Mouse (Mus musculus) kidney, adult 2 months (tissue): ENCODE data around the gene Tet1. TPM values are rescaled to one million over a fixed set of nuclear protein-coding genes. Genes with fewer than 3 reads are reported as not detected.
A peak's percentile ranks its signal among the peaks of the same experiment; 100 is the strongest.

Source experiments
- DNase-seq: peaks from one replicate; pipeline ENCODE4 v3.0.0; 2021
- H3K27ac ChIP-seq: fragments of 200-500 bp; 2 replicates; pipeline ENCODE4 v1.5.1; 2012; ENCODE audit warnings: low read depth, low read length, control low read depth, inconsistent platforms; ENCODE audit not compliant: insufficient read depth
- H3K27me3 ChIP-seq: fragments of 200-500 bp; replicated peaks from 2 replicates; pipeline ENCODE4 v1.6.1; 2012; ENCODE audit warnings: mild to moderate bottlenecking, moderate library complexity, low read length, inconsistent platforms; ENCODE audit not compliant: control insufficient read depth, insufficient read depth
- H3K36me3 ChIP-seq: fragments of 200-500 bp; 2 replicates; pipeline ENCODE4 v1.6.1; 2012; ENCODE audit warnings: mild to moderate bottlenecking, moderate library complexity, low read length, inconsistent platforms; ENCODE audit not compliant: control insufficient read depth, insufficient read depth
- H3K4me1 ChIP-seq: fragments of 200-500 bp; 2 replicates; pipeline ENCODE4 v1.6.1; 2011; ENCODE audit warnings: low read length; ENCODE audit not compliant: control insufficient read depth, insufficient read depth
- H3K4me3 ChIP-seq: fragments of 200-500 bp; 2 replicates; pipeline ENCODE4 v1.5.1; 2011; ENCODE audit warnings: mild to moderate bottlenecking, low read depth, low read length, control low read depth; ENCODE audit not compliant: insufficient read depth
- CTCF ChIP-seq: fragments of 200-500 bp; conservative IDR thresholded peaks from 2 replicates; pipeline ENCODE4 v1.5.1; 2011; ENCODE audit warnings: low read depth, mild to moderate bottlenecking, control low read depth, low read length, moderate library complexity, mixed read lengths; ENCODE audit not compliant: insufficient read depth, insufficient read length
- POLR2A ChIP-seq: fragments of 200-500 bp; IDR thresholded peaks from one replicate; pipeline ENCODE4 v1.6.1; 2011; ENCODE audit warnings: low read depth, low read length, control low read depth
- WGBS: fragments of 180-500 bp; shearing (Covaris S2); methylation state at CpG from one replicate; pipeline ENCODE4 v1.1.7; 2018; 5-methylcytosine and 5-hydroxymethylcytosine counted together
- polyA plus RNA-seq: library from polyadenylated mRNA; depleted of rRNA; stranded (reverse); fragments of >200 nt; gene quantifications from 2 replicates; pipeline ENCODE4 v1.2.3, GENCODE M21; 2012

The Tet1 gene
- polyA plus RNA-seq, 1 experiment = 1.4 TPM

DNA sequence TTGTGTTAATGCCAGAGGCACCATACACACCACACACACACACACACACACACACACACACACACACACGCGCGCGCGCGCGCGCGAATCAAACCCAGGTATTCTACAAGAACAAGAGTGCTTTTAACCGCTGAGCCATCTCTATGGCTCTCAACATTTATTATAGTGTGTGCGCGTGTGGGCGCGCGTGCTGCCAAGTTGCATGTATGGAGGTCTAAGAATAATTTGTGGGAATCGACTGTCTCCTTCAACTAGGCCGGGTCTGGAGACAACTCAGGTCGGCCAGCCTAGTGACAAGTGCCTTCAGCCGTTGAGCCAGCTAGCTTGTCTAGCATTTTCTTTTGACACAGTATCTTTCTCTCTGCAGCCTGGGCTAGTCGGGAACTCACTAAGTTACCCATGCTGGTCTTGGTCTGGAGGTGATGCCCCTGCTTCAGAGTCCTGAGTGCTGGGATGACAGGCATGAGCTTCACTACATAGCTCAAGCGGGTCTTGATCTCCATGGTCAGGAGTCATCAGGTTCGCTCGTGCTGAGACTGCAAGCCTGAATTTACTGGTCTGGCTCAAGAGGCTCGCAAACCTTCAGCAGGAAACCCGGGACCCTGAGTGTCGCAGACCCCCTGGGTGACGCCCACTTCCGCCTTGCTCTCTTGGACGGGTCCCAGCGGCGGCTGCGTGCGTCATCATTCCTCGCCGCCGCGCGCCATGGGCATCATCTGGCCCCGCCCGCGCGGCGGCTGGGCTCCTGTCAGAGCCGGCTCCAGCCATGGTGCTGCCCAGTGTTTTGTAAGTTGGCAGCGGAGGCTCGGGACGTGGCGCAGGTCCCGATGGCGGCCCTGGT lies 11.3 kb upstream of the Tet1 start, which contains the start of gene Slc25a16:
TSS of gene Slc25a16 (plus strand) at position 709 of the 841 bp plus-strand sequence.
- TF ChIP-seq CTCF = no peak
- TF ChIP-seq POLR2A = peak; percentile 61
- Histone ChIP-seq H3K4me3 (peak within 1 kb of the TSS; percentile 94), H3K36me3 (no peaks in the 10 kb centered on the region), H3K27me3 (no peaks in the 10 kb centered on the region), H3K4me1 (peaks cover 12% of the 10 kb centered on the region), H3K27ac (peak within 1 kb of the TSS; percentile 77)
- peak; percentile 94 for DNase-seq
- 5% methylated on average over 50 of the region's 50 CpGs for WGBS

DNA sequence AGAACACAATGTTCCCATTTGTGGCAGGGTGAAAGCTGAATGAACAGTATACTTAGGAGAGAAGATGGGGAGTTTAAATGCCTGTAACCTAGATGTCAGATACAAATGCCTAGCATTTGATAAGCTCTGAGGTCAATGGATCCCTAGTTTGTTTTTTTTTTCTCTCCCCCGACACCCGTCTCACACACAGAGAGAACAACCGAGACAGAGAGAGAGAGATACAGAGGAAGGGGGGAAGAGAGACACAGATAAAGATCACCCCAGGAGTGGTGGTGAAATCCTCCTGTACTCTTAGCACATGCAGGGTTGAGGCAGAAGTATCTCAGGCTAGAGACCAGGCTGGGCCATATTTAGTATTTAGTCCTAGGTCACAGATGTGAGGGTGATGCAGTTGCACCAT lies 10.2 kb upstream of the Tet1 start:
- no peak for DNase-seq
- no peaks in the 10 kb centered on the region for H3K27me3 ChIP-seq

GRCm38 (mm10) chr10:62911120-62911519 lies 2.3 kb upstream of the Tet1 start:
- no peaks in the 10 kb centered on the region for H3K36me3 ChIP-seq
- H3K4me1 ChIP-seq = no peaks in the 10 kb centered on the region
- DNase-seq = no peak
- no peaks in the 10 kb centered on the region; the same call in 1 of the 2 replicates for H3K27me3 ChIP-seq
- H3K27ac ChIP-seq = no peak overlapping the region
- WGBS = 92% methylated on average over 2 of the region's 2 CpGs
- no peak for TF ChIP-seq POLR2A
- TF ChIP-seq CTCF = no peak
- no peak overlapping the region for H3K4me3 ChIP-seq

More for the DNA sequence above, 10.2 kb upstream of the Tet1 start:
- H3K36me3 ChIP-seq = no peaks in the 10 kb centered on the region
- peaks cover 12% of the 10 kb centered on the region for H3K4me1 ChIP-seq
- WGBS = 85% methylated on average over 3 of the region's 3 CpGs
- no peak overlapping the region for H3K27ac ChIP-seq
- TF ChIP-seq POLR2A (no peak), CTCF (no peak)
- H3K4me3 ChIP-seq = no peak overlapping the region

- H3K36me3 ChIP-seq = no peaks in the 10 kb centered on the region
- no peak overlapping the region for H3K4me3 ChIP-seq
- H3K27me3 ChIP-seq = no peaks in the 10 kb centered on the region
- DNase-seq = no peak
- H3K4me1 ChIP-seq = no peaks in the 10 kb centered on the region
- WGBS = 82% methylated on average over 7 of the region's 7 CpGs
- TF ChIP-seq POLR2A = no peak
- no peak for TF ChIP-seq CTCF
- no peak overlapping the region for H3K27ac ChIP-seq
Observed at GRCm38 (mm10) chr10:62906336-62906735, 2.5 kb downstream of the Tet1 start.

GRCm38 (mm10) chr10:62902829-62903228 lies 6.0 kb downstream of the Tet1 start:
- no peaks in the 10 kb centered on the region for H3K27me3 ChIP-seq
- H3K36me3 ChIP-seq = no peaks in the 10 kb centered on the region
- no peak overlapping the region for H3K27ac ChIP-seq
- H3K4me3 ChIP-seq = no peak overlapping the region
- DNase-seq = peak; percentile 20
- 35% methylated on average over 1 of the region's 1 CpGs for WGBS
- H3K4me1 ChIP-seq = no peaks in the 10 kb centered on the region
- TF ChIP-seq POLR2A (no peak), CTCF (no peak)

DNA sequence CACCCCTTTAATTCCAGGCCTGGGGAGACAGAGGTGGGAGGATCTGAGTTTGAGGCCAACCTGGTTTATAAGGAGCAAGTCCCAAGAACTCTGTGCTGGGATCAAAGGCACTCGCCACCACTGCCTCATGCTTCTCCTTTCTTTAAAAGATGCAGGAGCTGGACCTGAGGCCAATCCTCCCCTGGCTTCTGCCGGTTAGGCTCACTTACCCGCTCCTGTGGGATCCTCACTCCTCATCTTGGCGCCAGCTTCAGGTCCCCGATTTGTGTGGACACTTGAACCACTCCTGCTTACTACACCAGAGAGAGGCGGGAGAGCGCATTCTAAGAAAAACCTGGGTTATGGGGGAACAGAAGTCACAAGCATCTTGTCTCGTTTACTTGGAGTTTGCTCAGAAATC lies 7.0 kb downstream of the Tet1 start:
- no peak for DNase-seq
- WGBS = 51% methylated on average over 8 of the region's 8 CpGs
- TF ChIP-seq POLR2A = no peak
- no peak for TF ChIP-seq CTCF
- Histone ChIP-seq H3K36me3 (no peaks in the 10 kb centered on the region), H3K27me3 (no peaks in the 10 kb centered on the region), H3K27ac (no peak overlapping the region), H3K4me3 (no peak overlapping the region), H3K4me1 (no peaks in the 10 kb centered on the region)

- no peak for TF ChIP-seq POLR2A
- no peak for TF ChIP-seq CTCF
- Histone ChIP-seq H3K36me3 (no peaks in the 10 kb centered on the region), H3K27ac (no peak overlapping the region), H3K4me3 (no peak overlapping the region), H3K4me1 (no peaks in the 10 kb centered on the region), H3K27me3 (no peaks in the 10 kb centered on the region)
- DNase-seq = no peak
- WGBS = 98% methylated on average over 4 of the region's 4 CpGs
Observed at GRCm38 (mm10) chr10:62900144-62900543, 8.7 kb downstream of the Tet1 start.
